Mouse (Mus musculus) lung, embryonic 16.5 days (tissue): Measurements from ENCODE around the gene H60b. TPM values are rescaled to one million over a fixed set of nuclear protein-coding genes. Genes with fewer than 3 reads are reported as not detected.
"Not testable (repeated sequence)": the region's sequence is repeated elsewhere in the genome, so short reads cannot be mapped to it uniquely, and the experiment has no call there.

Experiments
- ATAC-seq: fragments of 200-750 bp; cut with Nextera tagmentation; 2 replicates; pipeline ENCODE4 v1.8.0; 2017; ENCODE audit warnings: low read depth, mild to moderate bottlenecking, moderate library complexity
- H3K27ac ChIP-seq: fragments of 300-500 bp; sonication (generic); 2 replicates; pipeline ENCODE4 v1.5.1; 2014; ENCODE audit warnings: mild to moderate bottlenecking, control low read depth, low read length
- H3K27me3 ChIP-seq: fragments of 300-500 bp; sonication (generic); 2 replicates; pipeline ENCODE4 v1.6.1; 2014; ENCODE audit warnings: low read depth, low read length, mixed read lengths; ENCODE audit not compliant: control insufficient read depth, insufficient read depth
- H3K36me3 ChIP-seq: fragments of 300-500 bp; sonication (generic); 2 replicates; pipeline ENCODE4 v1.6.1; 2014; ENCODE audit warnings: low read length; ENCODE audit not compliant: control insufficient read depth, insufficient read depth
- H3K4me1 ChIP-seq: fragments of 300-500 bp; sonication (generic); replicated peaks from 2 replicates; pipeline ENCODE4 v1.6.1; 2014; ENCODE audit warnings: low read length, mixed read lengths; ENCODE audit not compliant: control insufficient read depth, insufficient read depth
- H3K4me2 ChIP-seq: fragments of 300-500 bp; sonication (generic); 2 replicates; pipeline ENCODE4 v1.6.1; 2014; ENCODE audit warnings: low read depth, low read length, control low read depth
- H3K4me3 ChIP-seq: fragments of 300-500 bp; sonication (generic); 2 replicates; pipeline ENCODE4 v1.5.1; 2014; ENCODE audit warnings: mild to moderate bottlenecking, low read length, control low read depth
- H3K9ac ChIP-seq: fragments of 300-500 bp; sonication (generic); 2 replicates; pipeline ENCODE4 v1.6.1; 2014; ENCODE audit warnings: low read length, control low read depth
- H3K9me3 ChIP-seq: fragments of 300-500 bp; sonication (generic); 2 replicates; pipeline ENCODE4 v1.6.1; 2016; ENCODE audit warnings: low read length; ENCODE audit not compliant: control insufficient read depth
- WGBS: fragments of 180-500 bp; shearing (Covaris S2); extraction: QIAGEN DNeasy Blood & Tissue Kit; methylation state at CpG from one replicate; pipeline ENCODE4 v1.1.7; 2014; 5-methylcytosine and 5-hydroxymethylcytosine counted together
- polyA plus RNA-seq: library from polyadenylated mRNA; unstranded; fragments of >200 nt; fragmentation: Nextera tagmentation; extraction: Ambion mirVana; gene quantifications from 2 replicates; pipeline ENCODE4 v1.2.1, GENCODE M21; 2015

The H60b gene
- polyA plus RNA-seq, 1 experiment from 2014 or later = 0.99 TPM

DNA sequence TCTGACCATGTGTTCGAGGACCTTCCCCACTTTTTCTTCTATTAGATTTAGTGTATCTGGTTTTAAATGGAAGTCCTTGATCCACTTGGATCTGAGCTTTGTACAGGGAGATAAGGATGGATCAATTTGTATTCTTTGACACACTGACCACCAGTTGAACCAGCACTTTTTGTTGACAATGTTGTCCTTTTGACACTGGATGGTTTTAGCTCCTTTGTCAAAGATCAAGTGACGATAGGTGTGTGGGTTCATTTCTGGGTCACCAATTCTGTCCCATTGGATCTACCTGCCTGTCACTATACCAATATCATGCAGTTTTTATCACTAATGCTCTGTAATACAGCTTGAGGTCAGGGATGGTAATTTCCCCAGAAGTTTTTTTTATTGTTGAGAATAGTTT lies 18.1 kb downstream of the H60b start:
- not testable (repeated sequence) for H3K36me3 ChIP-seq, H3K27ac ChIP-seq, H3K4me2 ChIP-seq, H3K9ac ChIP-seq, H3K27me3 ChIP-seq, ATAC-seq, H3K9me3 ChIP-seq, H3K4me3 ChIP-seq, H3K4me1 ChIP-seq
- WGBS = 69% methylated on average over 2 of the region's 2 CpGs

DNA sequence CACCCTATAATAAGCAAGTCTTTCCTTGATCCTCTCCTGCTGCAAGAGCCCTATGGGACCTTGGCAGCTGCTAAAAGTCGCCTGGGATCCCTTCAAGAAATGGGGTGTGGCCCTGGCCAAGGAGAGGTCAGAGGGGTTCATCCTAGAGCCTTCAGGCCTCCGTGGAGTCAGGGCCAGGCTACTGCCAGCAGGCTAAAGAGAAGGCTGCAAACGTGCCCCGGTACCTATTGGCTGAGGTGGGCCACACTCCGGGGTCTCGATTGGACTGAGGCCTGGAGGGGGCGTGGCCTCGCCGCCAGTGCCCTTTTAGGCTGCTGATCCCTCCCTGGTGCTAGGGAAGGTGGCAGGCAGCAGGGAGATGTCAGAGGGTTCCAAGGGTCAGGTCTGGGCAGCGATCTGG lies 32.6 kb downstream of the H60b start:
- not testable (repeated sequence) for H3K36me3 ChIP-seq, H3K9ac ChIP-seq, H3K27me3 ChIP-seq, H3K9me3 ChIP-seq, ATAC-seq, H3K27ac ChIP-seq, H3K4me3 ChIP-seq, H3K4me2 ChIP-seq, H3K4me1 ChIP-seq
- 3% methylated on average over 8 of the region's 10 CpGs for WGBS

DNA sequence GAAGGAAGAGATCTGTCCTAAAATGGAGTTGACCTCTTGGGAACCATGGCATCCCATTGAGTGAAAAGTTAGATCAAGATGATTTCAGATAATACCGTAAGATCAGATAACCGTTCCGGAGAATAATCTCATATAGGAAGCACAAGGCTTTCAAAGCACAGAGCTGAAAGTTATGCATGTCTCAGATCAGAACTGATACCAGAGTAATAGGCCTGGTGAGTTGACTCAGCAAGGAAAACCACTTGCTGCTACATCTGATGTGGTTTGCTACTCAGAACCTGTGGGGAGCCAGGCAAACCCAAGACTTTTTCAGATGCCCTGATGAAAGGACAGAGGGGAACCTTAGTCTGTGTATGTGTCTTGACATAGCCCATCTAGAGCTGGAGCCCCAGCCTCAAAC lies 43.0 kb downstream of the H60b start:
- not testable (repeated sequence) for H3K36me3 ChIP-seq, H3K9ac ChIP-seq, H3K4me3 ChIP-seq, ATAC-seq, H3K4me2 ChIP-seq, H3K9me3 ChIP-seq, H3K4me1 ChIP-seq, H3K27me3 ChIP-seq, H3K27ac ChIP-seq
- no CpG with 5 or more reads among the region's 3 CpGs for WGBS

DNA sequence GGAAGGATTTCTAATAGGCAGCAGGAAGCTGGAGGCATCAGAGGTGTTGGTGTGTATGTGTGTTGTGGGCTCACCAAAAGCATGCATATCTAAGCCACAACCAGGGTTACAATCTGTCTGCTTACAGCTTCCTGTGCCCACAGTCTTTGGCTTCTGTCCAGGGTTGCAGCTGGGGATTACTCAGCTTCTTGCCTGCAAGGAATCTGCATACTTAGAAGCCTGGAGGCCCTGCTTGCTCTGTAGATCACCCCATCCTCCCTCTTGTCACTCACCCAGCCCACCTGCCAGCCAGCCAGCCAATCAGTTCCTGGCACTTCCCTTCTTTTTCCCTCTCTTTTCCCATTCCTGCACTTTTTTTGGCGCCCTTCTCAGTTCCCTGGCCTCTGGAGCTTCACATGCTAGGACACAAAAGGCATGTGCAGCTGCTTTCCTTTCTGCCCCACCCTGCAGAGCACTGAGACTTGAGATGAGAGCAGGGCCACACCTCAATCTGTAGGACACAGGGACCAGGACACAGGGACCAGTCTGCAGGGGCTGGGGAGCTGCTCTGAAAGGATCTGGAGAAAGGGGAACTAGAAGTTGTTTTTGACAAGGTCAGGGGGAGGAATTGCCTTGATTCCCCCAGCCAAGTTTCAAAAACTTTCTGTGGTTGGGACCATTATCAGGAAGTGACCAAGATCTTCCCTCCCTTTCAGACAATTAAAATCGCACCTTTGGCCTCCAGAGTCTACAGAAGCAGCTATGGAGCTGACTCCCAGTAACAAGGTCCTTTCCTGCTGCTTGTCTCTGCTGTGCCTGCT lies 44.6 kb downstream of the H60b start:
- not testable (repeated sequence) for H3K36me3 ChIP-seq, H3K27me3 ChIP-seq, H3K27ac ChIP-seq, H3K9ac ChIP-seq, H3K4me2 ChIP-seq, H3K9me3 ChIP-seq, H3K4me3 ChIP-seq, H3K4me1 ChIP-seq
- WGBS = no CpG with 5 or more reads among the region's 2 CpGs
- ATAC-seq = peak; percentile 76

DNA sequence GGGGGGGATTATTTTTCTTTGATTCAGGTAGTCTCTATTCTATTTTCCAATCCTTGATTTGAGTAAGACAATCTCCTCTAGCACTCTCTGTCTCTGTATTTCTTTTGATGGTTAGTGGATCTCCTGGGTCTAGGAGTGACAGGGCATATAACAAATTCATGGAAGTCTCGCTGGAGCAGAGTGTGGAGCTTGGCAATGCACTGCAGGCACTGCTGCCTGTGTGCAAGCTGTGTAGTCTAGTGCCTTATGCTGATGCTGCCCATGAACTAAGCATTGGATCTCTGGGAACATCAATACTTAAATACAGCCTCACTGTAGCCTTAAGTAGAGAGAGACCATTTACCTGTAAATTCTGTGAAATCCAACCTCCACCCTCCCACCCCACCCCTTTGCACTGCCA lies 48.1 kb downstream of the H60b start:
- H3K36me3 ChIP-seq, ATAC-seq, H3K27ac ChIP-seq, H3K4me1 ChIP-seq, H3K4me2 ChIP-seq, H3K27me3 ChIP-seq, H3K9me3 ChIP-seq, H3K9ac ChIP-seq, H3K4me3 ChIP-seq: not testable (repeated sequence)
- WGBS = 41% methylated on average over 1 of the region's 1 CpGs

DNA sequence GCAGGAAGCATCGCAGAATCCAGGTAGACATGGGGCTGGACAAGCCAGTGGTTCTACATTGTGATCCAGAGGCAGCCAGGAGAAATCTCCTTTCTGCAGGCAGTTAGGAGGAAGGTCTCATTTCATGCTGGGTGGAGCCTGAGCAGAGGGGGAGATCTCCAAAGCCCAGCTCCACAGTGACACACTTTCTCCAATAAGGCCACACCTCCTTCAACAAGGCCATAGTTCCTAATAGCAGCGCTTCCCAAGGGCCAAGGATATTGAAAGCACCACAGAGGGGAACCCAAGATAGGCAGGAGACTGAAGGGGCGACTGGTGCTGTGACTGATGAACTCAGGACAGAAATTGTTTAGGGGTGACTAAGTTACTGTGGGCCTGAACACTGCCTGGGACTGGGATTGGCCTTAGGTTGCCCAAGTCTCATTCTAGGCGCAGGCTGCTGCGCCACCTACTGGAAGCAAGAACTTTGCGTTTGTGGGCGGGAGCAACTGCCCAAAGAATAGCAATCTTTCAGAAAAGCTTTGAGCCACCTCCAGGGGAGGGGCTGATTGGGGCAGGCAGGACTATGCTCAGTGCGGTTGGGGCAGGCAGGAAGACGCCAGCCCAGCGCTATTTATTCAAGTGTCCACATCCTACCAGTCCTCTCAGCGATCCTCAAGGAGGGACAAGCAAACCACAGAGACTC lies 53.8 kb downstream of the H60b start:
- H3K4me1 ChIP-seq, H3K4me2 ChIP-seq, H3K36me3 ChIP-seq, H3K27me3 ChIP-seq, H3K9me3 ChIP-seq, H3K9ac ChIP-seq, H3K27ac ChIP-seq, H3K4me3 ChIP-seq: not testable (repeated sequence)
- ATAC-seq = peak; percentile 92
- 3% methylated on average over 8 of the region's 11 CpGs for WGBS

DNA sequence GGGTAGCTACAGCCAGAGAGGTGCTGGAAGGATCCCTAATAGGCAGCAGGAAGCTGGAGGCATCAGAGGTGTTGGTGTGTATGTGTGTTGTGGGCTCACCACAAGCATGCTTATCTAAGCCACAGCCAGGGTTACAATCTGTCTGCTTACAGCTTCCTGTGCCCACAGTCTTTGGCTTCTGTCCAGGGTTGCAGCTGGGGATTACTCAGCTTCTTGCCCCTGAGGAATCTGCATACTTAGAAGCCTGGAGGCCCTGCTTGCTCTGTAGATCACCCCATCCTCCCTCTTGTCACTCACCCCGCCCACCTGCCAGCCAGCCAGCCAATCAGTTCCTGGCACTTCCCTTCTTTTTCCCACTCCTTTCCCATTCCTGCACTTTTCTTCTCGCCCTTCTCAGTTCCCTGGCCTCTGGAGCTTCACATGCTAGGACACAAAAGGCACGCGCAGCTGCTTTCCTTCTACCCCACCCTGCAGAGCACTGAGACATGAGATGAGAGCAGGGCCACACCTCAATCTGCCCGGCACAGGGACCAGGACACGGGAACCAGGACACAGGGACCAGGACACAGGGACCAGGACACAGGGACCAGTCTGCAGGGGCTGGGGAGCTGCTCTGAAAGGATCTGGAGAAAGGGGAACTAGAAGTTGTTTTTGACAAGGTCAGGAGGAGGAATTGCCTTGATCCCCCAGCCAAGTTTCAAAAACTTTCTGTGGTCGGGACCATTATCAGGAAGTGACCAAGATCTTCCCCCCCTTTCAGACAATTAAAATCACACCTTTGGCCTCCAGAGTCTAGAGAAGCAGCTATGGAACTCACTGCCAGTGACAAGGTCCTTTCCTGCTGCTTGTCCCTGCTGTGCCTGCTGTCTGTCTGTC lies 65.3 kb downstream of the H60b start:
- not testable (repeated sequence) for H3K4me2 ChIP-seq, H3K4me1 ChIP-seq, H3K27ac ChIP-seq, H3K4me3 ChIP-seq, H3K27me3 ChIP-seq, H3K9me3 ChIP-seq, H3K9ac ChIP-seq, H3K36me3 ChIP-seq
- ATAC-seq = peak; percentile 90
- no CpG with 5 or more reads among the region's 7 CpGs for WGBS

DNA sequence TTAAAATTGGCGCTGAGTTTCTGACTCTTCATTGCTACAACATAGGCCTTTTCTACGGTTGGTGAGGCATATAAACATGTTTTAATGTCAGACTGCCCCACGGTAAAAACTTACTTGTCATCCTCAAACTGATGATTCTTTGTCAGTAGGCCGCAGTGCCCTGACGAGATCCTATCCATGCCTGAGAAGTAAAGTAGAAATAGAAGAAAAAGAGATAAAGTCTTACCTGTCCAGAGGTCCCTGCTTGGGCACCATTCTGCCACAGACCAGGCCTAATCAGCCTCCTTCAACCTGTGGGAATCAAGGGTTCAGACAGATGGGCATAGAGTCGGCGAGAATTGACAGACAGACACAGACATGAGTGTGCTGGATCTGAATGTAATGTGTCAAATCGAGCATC lies 106.7 kb downstream of the H60b start:
- Histone ChIP-seq H3K27ac (no peak overlapping the region), H3K27me3 (no peaks in the 10 kb centered on the region), H3K4me2 (no peak overlapping the region), H3K9me3 (peaks cover 5% of the 10 kb centered on the region; the same call in 1 of the 2 replicates), H3K9ac (no peak overlapping the region), H3K4me1 (no peaks in the 10 kb centered on the region), H3K36me3 (no peaks in the 10 kb centered on the region), H3K4me3 (no peak overlapping the region)
- ATAC-seq = no peak
- WGBS = 89% methylated on average over 8 of the region's 8 CpGs
